ENCODE assay signal across 18 mouse cellular contexts in genomic region chr3:130145874-130146273, GRCm38 (mm10). TPM values are rescaled to one million over a fixed set of nuclear protein-coding genes. Genes with fewer than 3 reads are reported as not detected.
DNase-seq lines count a peak whose midpoint lies in the region; ATAC-seq and TF ChIP-seq lines count a peak whose summit lies in the region.
"Had no signal": no experiment of that assay in that cellular context is flagged by ENCODE, and none has a peak within 500 bp of the region (broad histone marks: within the 10 kb centered on the region; RNA-seq: fewer than 3 reads in every experiment).

No protein-coding gene starts in this region.

- peak overlapping the region; percentile 36 for H3K4me2 ChIP-seq in embryonic facial prominence, embryonic 13.5 days
- no peak overlapping the region for H3K4me2 ChIP-seq in limb, embryonic 12.5 days
- 0 out of 2 replicates have a peak overlapping the region, but pooled peaks have one; percentile 24 for H3K4me2 ChIP-seq in hindbrain, postnatal 0 days (ENCODE audit: low read depth, low read length)
- H3K4me2 ChIP-seq: heart, embryonic 13.5 days; liver, embryonic 15.5 days; neural tube, embryonic 12.5 days had no signal

- H3K27ac ChIP-seq in embryonic facial prominence, embryonic 13.5 days, result no peak overlapping the region
- no peak overlapping the region for H3K27ac ChIP-seq in embryonic facial prominence, embryonic 10.5 days (replicated peaks)
- H3K27ac ChIP-seq in limb, embryonic 12.5 days, result 0 out of 2 replicates have a peak overlapping the region, but pooled peaks have one; percentile 35
- no peak overlapping the region for H3K27ac ChIP-seq in limb, embryonic 10.5 days
- H3K27ac ChIP-seq in hindbrain, postnatal 0 days, result no peak overlapping the region
- H3K27ac ChIP-seq: heart, embryonic 13.5 days; left cerebral cortex, adult 2 months; liver, embryonic 15.5 days; macrophage; neural tube, embryonic 12.5 days had no signal

- no peak overlapping the region for H3K4me3 ChIP-seq in embryonic facial prominence, embryonic 13.5 days
- H3K4me3 ChIP-seq in embryonic facial prominence, embryonic 10.5 days, result no peak overlapping the region
- no peak overlapping the region for H3K4me3 ChIP-seq in limb, embryonic 12.5 days (replicated peaks)
- no peak overlapping the region for H3K4me3 ChIP-seq in limb, embryonic 10.5 days
- H3K4me3 ChIP-seq in hindbrain, postnatal 0 days (ENCODE audit: low read length), result no peak overlapping the region
- H3K4me3 ChIP-seq: heart, embryonic 13.5 days; left cerebral cortex, adult 2 months; liver, embryonic 15.5 days; neural tube, embryonic 12.5 days had no signal

- 0 out of 2 replicates have a peak overlapping the region, but pooled peaks have one; percentile 6 for H3K9ac ChIP-seq in embryonic facial prominence, embryonic 13.5 days
- no peak overlapping the region for H3K9ac ChIP-seq in limb, embryonic 12.5 days (replicated peaks)
- H3K9ac ChIP-seq in hindbrain, postnatal 0 days (replicated peaks; ENCODE audit: low read length), result no peak overlapping the region; the same call in 1 of the 2 replicates
- H3K9ac ChIP-seq: heart, embryonic 13.5 days; liver, embryonic 15.5 days; neural tube, embryonic 12.5 days had no signal

- H3K36me3 ChIP-seq in embryonic facial prominence, embryonic 13.5 days, result no peaks in the 10 kb centered on the region
- H3K36me3 ChIP-seq in embryonic facial prominence, embryonic 10.5 days (replicated peaks), result no peaks in the 10 kb centered on the region
- H3K36me3 ChIP-seq in limb, embryonic 12.5 days, result no peaks in the 10 kb centered on the region
- no peaks in the 10 kb centered on the region for H3K36me3 ChIP-seq in limb, embryonic 10.5 days
- H3K36me3 ChIP-seq in hindbrain, postnatal 0 days (ENCODE audit: insufficient read depth, low read length), result no peaks in the 10 kb centered on the region
- H3K36me3 ChIP-seq: heart, embryonic 13.5 days; liver, embryonic 15.5 days; neural tube, embryonic 12.5 days had no signal

- H3K4me1 ChIP-seq in embryonic facial prominence, embryonic 13.5 days, result peaks cover 8% of the 10 kb centered on the region; the same call in 1 of the 2 replicates
- H3K4me1 ChIP-seq in embryonic facial prominence, embryonic 10.5 days, result no peaks in the 10 kb centered on the region
- H3K4me1 ChIP-seq in limb, embryonic 12.5 days (replicated peaks), result peaks cover 3% of the 10 kb centered on the region; the same call in 1 of the 2 replicates
- H3K4me1 ChIP-seq in limb, embryonic 10.5 days, result 0 out of 2 replicates have a peak, but pooled peaks cover 4% of the 10 kb centered on the region
- H3K4me1 ChIP-seq in hindbrain, postnatal 0 days (ENCODE audit: insufficient read depth, low read length), result no peaks in the 10 kb centered on the region
- H3K4me1 ChIP-seq: liver, embryonic 15.5 days; neural tube, embryonic 12.5 days had no signal

- ATAC-seq in embryonic facial prominence, embryonic 13.5 days (ENCODE audit: insufficient number of reproducible peaks, insufficient read depth, low FRiP score, low TSS enrichment, low read depth), result no peak
- ATAC-seq in limb, embryonic 12.5 days (ENCODE audit: insufficient number of reproducible peaks, insufficient read depth, low FRiP score, low TSS enrichment, low read depth), result no peak
- ATAC-seq in hindbrain, postnatal 0 days, result no peak

- no peak for DNase-seq in embryonic facial prominence, embryonic 10.5 days (ENCODE audit: low spot score)
- DNase-seq in limb, embryonic 10.5 days (ENCODE audit: low spot score), result no peak
- DNase-seq in brain, embryonic 14.5 days (ENCODE audit: low read depth), result peak; percentile 45
- DNase-seq in hindbrain, postnatal 0 days (ENCODE audit: low spot score), result no peak
- no peak for DNase-seq in adrenal gland, postnatal 36 days
- DNase-seq in neural tube, embryonic 10.5 days (ENCODE audit: extremely low spot score, low spot score), result no peak
- DNase-seq: adrenal gland, adult 2 months; cerebellum, adult 11 months; kidney, adult 2 months; kidney, postnatal 25 days had no signal

- no peak for TF ChIP-seq POLR2A in brain, embryonic 14.5 days (IDR thresholded peaks at IDR 0.05; ENCODE audit: borderline replicate concordance, extremely low read depth, insufficient read depth, insufficient read length, poor library complexity, severe bottlenecking)

- H3K9me3 ChIP-seq in embryonic facial prominence, embryonic 13.5 days, result 0 out of 2 replicates have a peak, but pooled peaks cover 4% of the 10 kb centered on the region
- peaks cover 7% of the 10 kb centered on the region; the same call in 1 of the 2 replicates for H3K9me3 ChIP-seq in embryonic facial prominence, embryonic 10.5 days
- H3K9me3 ChIP-seq in limb, embryonic 12.5 days, result peaks cover 10% of the 10 kb centered on the region
- H3K9me3 ChIP-seq in limb, embryonic 10.5 days (replicated peaks), result no peaks in the 10 kb centered on the region
- no peaks in the 10 kb centered on the region; the same call in 1 of the 2 replicates for H3K9me3 ChIP-seq in hindbrain, postnatal 0 days (ENCODE audit: low read length)
- H3K9me3 ChIP-seq: liver, embryonic 15.5 days had no signal

- 49% methylated on average over 12 of the region's 12 CpGs for WGBS in embryonic facial prominence, embryonic 13.5 days
- WGBS in embryonic facial prominence, embryonic 10.5 days, result 77% methylated on average over 12 of the region's 12 CpGs
- 74% methylated on average over 12 of the region's 12 CpGs for WGBS in limb, embryonic 12.5 days
- WGBS in limb, embryonic 10.5 days, result 79% methylated on average over 12 of the region's 12 CpGs
- 45% methylated on average over 12 of the region's 12 CpGs for WGBS in hindbrain, postnatal 0 days

- TF ChIP-seq CTCF in brain, embryonic 14.5 days (IDR thresholded peaks at IDR 0.05; ENCODE audit: borderline replicate concordance, extremely low read depth, insufficient read depth, insufficient read length), result no peak
- TF ChIP-seq CTCF in hindbrain, postnatal 0 days (IDR thresholded peaks at IDR 0.05; ENCODE audit: low read depth), result no peak

- peaks cover 3% of the 10 kb centered on the region; the same call in 1 of the 2 replicates for H3K27me3 ChIP-seq in embryonic facial prominence, embryonic 13.5 days
- H3K27me3 ChIP-seq in embryonic facial prominence, embryonic 10.5 days (replicated peaks; ENCODE audit: low read depth, poor library complexity, severe bottlenecking), result no peaks in the 10 kb centered on the region
- H3K27me3 ChIP-seq in limb, embryonic 12.5 days, result no peaks in the 10 kb centered on the region; the same call in 1 of the 2 replicates
- peaks cover 1% of the 10 kb centered on the region; the same call in 1 of the 2 replicates for H3K27me3 ChIP-seq in limb, embryonic 10.5 days (ENCODE audit: low read depth, poor library complexity, severe bottlenecking)
- H3K27me3 ChIP-seq in hindbrain, postnatal 0 days (ENCODE audit: insufficient read depth, low read length), result no peaks in the 10 kb centered on the region
- H3K27me3 ChIP-seq: heart, embryonic 13.5 days; liver, embryonic 15.5 days; neural tube, embryonic 12.5 days had no signal

RNA-seq across cellular contexts. Expression of gene Col25a1, which starts 14.6 kb away (rescaled TPM):
- 13.5 and 14.8 TPM in 2 replicates for polyA plus RNA-seq in embryonic facial prominence, embryonic 13.5 days (2015; fragmentation: Nextera tagmentation; extraction: Ambion mirVana)
- polyA plus RNA-seq in embryonic facial prominence, embryonic 10.5 days (2016; fragmentation: Nextera tagmentation; extraction: Ambion mirVana), result 6.9 and 9.1 TPM in 2 replicates
- polyA plus RNA-seq in limb, embryonic 12.5 days (2016; fragmentation: Nextera tagmentation; extraction: Ambion mirVana), result 35.9 and 43.2 TPM in 2 replicates
- 11.5 and 18.3 TPM in 2 replicates for polyA plus RNA-seq in limb, embryonic 10.5 days (2016; fragmentation: Nextera tagmentation; extraction: Ambion mirVana)
- 8.6 and 10.1 TPM in 2 replicates for polyA plus RNA-seq in brain, embryonic 14.5 days (2012; rRNA removed)
- total RNA-seq in hindbrain, postnatal 0 days (2014; rRNA removed), result 15.7 and 17.8 TPM in 2 replicates
- polyA plus RNA-seq in hindbrain, postnatal 0 days (2015; fragmentation: Nextera tagmentation; extraction: Ambion mirVana), result 3.9 and 4.2 TPM in 2 replicates
- total RNA-seq in adrenal gland, postnatal 36 days (2021), result 1 to 10 TPM; 2.7 to 9.2 TPM
- total RNA-seq: MEL had no signal
- polyA plus RNA-seq: macrophage had no signal
